Mouse (Mus musculus): ENCODE results near the gene Lrrc3b. TPM values are rescaled to one million over a fixed set of nuclear protein-coding genes. Genes with fewer than 3 reads are reported as not detected.

The Lrrc3b gene
- total and polyA plus RNA-seq, 3 experiments: 31.7 to 39.8 (median 32.0) TPM

DNA sequence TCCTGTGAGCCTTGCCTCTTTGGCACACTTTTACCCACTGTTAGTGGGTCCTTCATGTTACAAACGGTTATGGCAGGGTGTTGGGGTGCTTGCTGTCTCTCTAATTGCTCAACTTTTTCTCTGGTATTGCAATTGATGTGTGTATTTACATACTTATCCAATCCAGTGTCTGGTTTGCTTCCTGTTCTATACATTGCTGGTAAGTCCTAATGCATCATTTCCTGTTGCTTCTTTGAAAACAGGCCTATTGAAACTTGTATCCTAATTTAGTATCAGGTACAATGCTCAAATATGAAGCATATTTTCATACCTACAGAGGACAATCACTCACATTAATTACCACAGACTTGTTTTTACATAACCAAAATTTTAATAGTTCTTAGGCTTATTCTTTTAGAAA, 107.4 kb downstream of the Lrrc3b start:
- 38% methylated on average over 1 of the region's 1 CpGs for WGBS
- H3K27me3 ChIP-seq (ENCODE audit: control insufficient read depth, insufficient read depth, low read length): no peaks in the 10 kb centered on the region
- no peak for DNase-seq
- H3K4me3 ChIP-seq: no peak overlapping the region
- H3K36me3 ChIP-seq (ENCODE audit: control insufficient read depth, insufficient read depth, low read length): no peaks in the 10 kb centered on the region
- no peak for TF ChIP-seq CTCF (IDR thresholded peaks at IDR 0.05)
- no peak for TF ChIP-seq POLR2A (IDR thresholded peaks at IDR 0.05; ENCODE audit: insufficient read depth, low read depth, low read length)
- TF ChIP-seq EP300 (IDR thresholded peaks at IDR 0.05; ENCODE audit: insufficient read depth, low read depth, low read length): no peak
- no peaks in the 10 kb centered on the region for H3K79me2 ChIP-seq (replicated peaks; ENCODE audit: control insufficient read depth, insufficient read depth, low read length)
- no peak overlapping the region for H3K27ac ChIP-seq
- no peak overlapping the region for H3K9ac ChIP-seq (ENCODE audit: low read depth, low read length)
- intact Hi-C loops (cut with DNase I): no loop called here
- no peaks in the 10 kb centered on the region for H3K4me1 ChIP-seq (ENCODE audit: control insufficient read depth, insufficient read depth, low read length)

GRCm38 (mm10) chr14:15330155-15330554, 108.6 kb downstream of the Lrrc3b start:
- H3K27ac ChIP-seq: no peak overlapping the region
- H3K36me3 ChIP-seq (ENCODE audit: control insufficient read depth, insufficient read depth, low read length): no peaks in the 10 kb centered on the region
- intact Hi-C loops (cut with DNase I): no loop called here
- no peaks in the 10 kb centered on the region for H3K79me2 ChIP-seq (replicated peaks; ENCODE audit: control insufficient read depth, insufficient read depth, low read length)
- H3K4me1 ChIP-seq (ENCODE audit: control insufficient read depth, insufficient read depth, low read length): no peaks in the 10 kb centered on the region
- no peaks in the 10 kb centered on the region for H3K27me3 ChIP-seq (ENCODE audit: control insufficient read depth, insufficient read depth, low read length)
- no peak for DNase-seq
- no peak overlapping the region for H3K4me3 ChIP-seq
- H3K9ac ChIP-seq (ENCODE audit: low read depth, low read length): no peak overlapping the region
- no peak for TF ChIP-seq CTCF (IDR thresholded peaks at IDR 0.05)
- no peak for TF ChIP-seq EP300 (IDR thresholded peaks at IDR 0.05; ENCODE audit: insufficient read depth, low read depth, low read length)
- no peak for TF ChIP-seq POLR2A (IDR thresholded peaks at IDR 0.05; ENCODE audit: insufficient read depth, low read depth, low read length)
- 59% methylated on average over 1 of the region's 1 CpGs for WGBS

DNA sequence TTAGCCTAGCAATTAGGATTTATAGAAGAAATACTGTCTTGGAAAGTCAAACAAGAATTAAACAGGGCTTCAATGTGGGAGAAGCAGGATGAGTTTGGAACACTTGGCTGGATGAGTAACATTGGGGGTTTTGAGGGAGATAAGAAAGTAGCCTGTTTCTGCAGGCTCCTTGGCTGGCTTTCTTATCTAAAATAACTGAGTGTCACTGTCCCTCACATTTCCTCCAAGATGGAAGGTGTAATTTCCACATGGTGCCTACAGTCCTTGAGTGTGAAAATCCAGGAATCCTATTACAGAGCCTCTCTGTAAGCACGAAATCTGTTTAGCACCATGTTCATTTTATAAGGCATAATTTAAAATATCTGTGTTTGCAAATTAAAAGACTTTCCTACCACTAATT, 112.9 kb downstream of the Lrrc3b start:
- WGBS: 90% methylated on average over 1 of the region's 1 CpGs
- TF ChIP-seq POLR2A (IDR thresholded peaks at IDR 0.05; ENCODE audit: insufficient read depth, low read depth, low read length) (no peak), EP300 (IDR thresholded peaks at IDR 0.05; ENCODE audit: insufficient read depth, low read depth, low read length) (no peak), CTCF (IDR thresholded peaks at IDR 0.05) (no peak)
- no peaks in the 10 kb centered on the region for H3K36me3 ChIP-seq (ENCODE audit: control insufficient read depth, insufficient read depth, low read length)
- no peaks in the 10 kb centered on the region for H3K27me3 ChIP-seq (ENCODE audit: control insufficient read depth, insufficient read depth, low read length)
- H3K9ac ChIP-seq (ENCODE audit: low read depth, low read length): no peak overlapping the region
- H3K27ac ChIP-seq: no peak overlapping the region
- H3K4me1 ChIP-seq (ENCODE audit: control insufficient read depth, insufficient read depth, low read length): no peaks in the 10 kb centered on the region
- intact Hi-C loops (cut with DNase I): no loop called here
- no peak overlapping the region for H3K4me3 ChIP-seq
- H3K79me2 ChIP-seq (replicated peaks; ENCODE audit: control insufficient read depth, insufficient read depth, low read length): no peaks in the 10 kb centered on the region
- no peak for DNase-seq

DNA sequence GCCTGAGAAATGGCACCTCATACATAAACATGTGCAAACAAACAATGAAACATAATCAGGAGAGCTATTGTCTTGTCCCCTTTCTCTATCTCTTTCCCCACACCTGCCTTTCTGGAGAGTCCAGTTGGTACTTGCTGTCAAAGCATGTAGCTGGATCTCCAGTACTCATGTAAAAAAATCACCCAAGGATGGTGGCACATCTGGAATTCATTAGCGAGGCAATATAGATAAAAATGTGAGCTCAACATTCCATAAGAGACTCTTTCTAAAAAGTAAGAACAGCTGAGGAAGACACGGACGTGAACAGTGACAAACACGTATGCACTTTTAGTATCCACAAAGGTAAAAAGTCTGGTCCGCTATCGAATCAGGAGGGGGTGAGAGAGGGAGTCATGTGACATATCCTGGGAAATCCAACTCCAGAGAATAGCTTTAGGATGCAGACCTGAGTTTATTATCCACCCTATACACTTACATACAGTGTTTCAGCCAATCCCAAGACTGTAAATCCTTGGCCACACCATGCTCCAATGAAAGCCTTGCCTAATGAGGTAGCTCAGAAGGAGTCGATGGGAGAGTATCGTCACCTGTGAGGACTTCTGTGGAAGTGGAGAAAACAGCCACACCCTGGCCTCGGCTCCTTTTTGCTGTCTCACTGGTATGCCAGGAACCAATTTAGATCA, 116.2 kb downstream of the Lrrc3b start:
- Histone ChIP-seq H3K27ac (no peak overlapping the region), H3K4me3 (no peak overlapping the region), H3K27me3 (ENCODE audit: control insufficient read depth, insufficient read depth, low read length) (no peaks in the 10 kb centered on the region), H3K4me1 (ENCODE audit: control insufficient read depth, insufficient read depth, low read length) (no peaks in the 10 kb centered on the region), H3K79me2 (replicated peaks; ENCODE audit: control insufficient read depth, insufficient read depth, low read length) (no peaks in the 10 kb centered on the region), H3K36me3 (ENCODE audit: control insufficient read depth, insufficient read depth, low read length) (no peaks in the 10 kb centered on the region), H3K9ac (ENCODE audit: low read depth, low read length) (no peak overlapping the region)
- TF ChIP-seq POLR2A (IDR thresholded peaks at IDR 0.05; ENCODE audit: insufficient read depth, low read depth, low read length): no peak
- TF ChIP-seq CTCF (IDR thresholded peaks at IDR 0.05): no peak
- intact Hi-C loops (cut with DNase I): no loop called here
- WGBS: 89% methylated on average over 9 of the region's 9 CpGs
- DNase-seq: no peak

GRCm38 (mm10) chr14:15319399-15319915, 119.3 kb downstream of the Lrrc3b start:
- Histone ChIP-seq H3K4me3 (no peak overlapping the region), H3K27me3 (ENCODE audit: control insufficient read depth, insufficient read depth, low read length) (no peaks in the 10 kb centered on the region), H3K27ac (no peak overlapping the region), H3K36me3 (ENCODE audit: control insufficient read depth, insufficient read depth, low read length) (no peaks in the 10 kb centered on the region), H3K79me2 (replicated peaks; ENCODE audit: control insufficient read depth, insufficient read depth, low read length) (no peaks in the 10 kb centered on the region), H3K9ac (ENCODE audit: low read depth, low read length) (no peak overlapping the region), H3K4me1 (ENCODE audit: control insufficient read depth, insufficient read depth, low read length) (no peaks in the 10 kb centered on the region)
- intact Hi-C loops (cut with DNase I): no loop called here
- no peak for DNase-seq
- TF ChIP-seq CTCF (IDR thresholded peaks at IDR 0.05): no peak
- TF ChIP-seq POLR2A (IDR thresholded peaks at IDR 0.05; ENCODE audit: insufficient read depth, low read depth, low read length): no peak
- no peak for TF ChIP-seq EP300 (IDR thresholded peaks at IDR 0.05; ENCODE audit: insufficient read depth, low read depth, low read length)

GRCm38 (mm10) chr14:15308576-15308975, 130.2 kb downstream of the Lrrc3b start:
- intact Hi-C loops (cut with DNase I): no loop called here
- Histone ChIP-seq H3K36me3 (ENCODE audit: control insufficient read depth, insufficient read depth, low read length) (no peaks in the 10 kb centered on the region), H3K27ac (no peak overlapping the region), H3K4me3 (no peak overlapping the region), H3K4me1 (ENCODE audit: control insufficient read depth, insufficient read depth, low read length) (no peaks in the 10 kb centered on the region), H3K27me3 (ENCODE audit: control insufficient read depth, insufficient read depth, low read length) (no peaks in the 10 kb centered on the region), H3K9ac (ENCODE audit: low read depth, low read length) (no peak overlapping the region), H3K79me2 (replicated peaks; ENCODE audit: control insufficient read depth, insufficient read depth, low read length) (no peaks in the 10 kb centered on the region)
- TF ChIP-seq POLR2A (IDR thresholded peaks at IDR 0.05; ENCODE audit: insufficient read depth, low read depth, low read length) (no peak), EP300 (IDR thresholded peaks at IDR 0.05; ENCODE audit: insufficient read depth, low read depth, low read length) (no peak), CTCF (IDR thresholded peaks at IDR 0.05) (no peak)
- no peak for DNase-seq
- 68% methylated on average over 2 of the region's 2 CpGs for WGBS

All from heart, adult 2 months (tissue).